Mouse (Mus musculus) lung, embryonic 14.5 days (tissue): ENCODE results near the gene Ociad2. TPM values are rescaled to one million over a fixed set of nuclear protein-coding genes. Genes with fewer than 3 reads are reported as not detected.
A peak's percentile ranks its signal among the peaks of the same experiment; 100 is the strongest.

Experiments used
- ATAC-seq: fragments of 200-750 bp; cut with Nextera tagmentation; 2 replicates; pipeline ENCODE4 v1.8.0; 2017; ENCODE audit warnings: mild to moderate bottlenecking, moderate TSS enrichment, moderate library complexity; ENCODE audit not compliant: insufficient read depth
- DNase-seq: peaks from one replicate; pipeline ENCODE4 v3.0.0-alpha.2; 2015
- H3K27ac ChIP-seq: fragments of 300-500 bp; sonication (generic); 2 replicates; pipeline ENCODE4 v1.5.1; 2014; ENCODE audit warnings: low read depth, mild to moderate bottlenecking, moderate library complexity
- H3K27me3 ChIP-seq: fragments of 300-500 bp; sonication (generic); 2 replicates; pipeline ENCODE4 v1.6.1; 2014; ENCODE audit warnings: low read length, control low read depth; ENCODE audit not compliant: insufficient read depth
- H3K36me3 ChIP-seq: fragments of 300-500 bp; sonication (generic); 2 replicates; pipeline ENCODE4 v1.6.1; 2014; ENCODE audit warnings: control low read depth; ENCODE audit not compliant: insufficient read depth
- H3K4me1 ChIP-seq: fragments of 300-500 bp; sonication (generic); 2 replicates; pipeline ENCODE4 v1.6.1; 2014; ENCODE audit warnings: antibody characterized with exemption, control low read depth; ENCODE audit not compliant: insufficient read depth
- H3K4me2 ChIP-seq: fragments of 300-500 bp; sonication (generic); 2 replicates; pipeline ENCODE4 v1.6.1; 2014; ENCODE audit warnings: mild to moderate bottlenecking
- H3K4me3 ChIP-seq: fragments of 300-500 bp; sonication (generic); 2 replicates; pipeline ENCODE4 v1.5.1; 2014; ENCODE audit warnings: low read depth, low read length
- H3K9ac ChIP-seq: fragments of 300-500 bp; sonication (generic); 2 replicates; pipeline ENCODE4 v1.6.1; 2014
- H3K9me3 ChIP-seq: fragments of 300-500 bp; sonication (generic); 2 replicates; pipeline ENCODE4 v1.6.1; 2016; ENCODE audit warnings: low read depth, low read length, control low read depth
- CTCF ChIP-seq: IDR thresholded peaks from 2 replicates; pipeline ENCODE4 v1.5.1; 2016; ENCODE audit warnings: antibody characterized with exemption, low read depth
- WGBS: fragments of 180-500 bp; shearing (Covaris S2); extraction: QIAGEN DNeasy Blood & Tissue Kit; methylation state at CpG from one replicate; pipeline ENCODE4 v1.1.7; 2014; 5-methylcytosine and 5-hydroxymethylcytosine counted together
- polyA plus RNA-seq: library from polyadenylated mRNA; unstranded; fragments of >200 nt; fragmentation: Nextera tagmentation; extraction: Ambion mirVana; gene quantifications from 2 replicates; pipeline ENCODE4 v1.2.1, GENCODE M21; 2014

Ociad2 gene
- polyA plus RNA-seq, 1 experiment from 2014 or later: 29.3 TPM

GRCm38 (mm10) chr5:73364107-73364864 lies 23.5 kb upstream of the Ociad2 start:
- no peak for TF ChIP-seq CTCF
- H3K4me2 ChIP-seq: no peak overlapping the region
- H3K4me1 ChIP-seq: no peaks in the 10 kb centered on the region
- H3K27ac ChIP-seq: no peak overlapping the region
- 0 out of 2 replicates have a peak, but pooled peaks cover 4% of the 10 kb centered on the region for H3K27me3 ChIP-seq
- no peak overlapping the region for H3K9ac ChIP-seq
- no peaks in the 10 kb centered on the region for H3K9me3 ChIP-seq
- DNase-seq (no peak), ATAC-seq (no peak)
- no peak overlapping the region for H3K4me3 ChIP-seq
- 83% methylated on average over 2 of the region's 2 CpGs for WGBS
- no peaks in the 10 kb centered on the region for H3K36me3 ChIP-seq

GRCm38 (mm10) chr5:73362791-73363190 lies 22.0 kb upstream of the Ociad2 start:
- DNase-seq: no peak
- 87% methylated on average over 5 of the region's 5 CpGs for WGBS

GRCm38 (mm10) chr5:73362338-73362737 lies 21.5 kb upstream of the Ociad2 start:
- H3K36me3 ChIP-seq: no peaks in the 10 kb centered on the region
- H3K9me3 ChIP-seq: no peaks in the 10 kb centered on the region
- WGBS: 83% methylated on average over 7 of the region's 7 CpGs
- H3K9ac ChIP-seq: no peak overlapping the region
- DNase-seq: no peak
- no peak for ATAC-seq
- no peak overlapping the region for H3K4me3 ChIP-seq
- H3K4me1 ChIP-seq: no peaks in the 10 kb centered on the region
- no peak overlapping the region for H3K27ac ChIP-seq
- H3K27me3 ChIP-seq: 0 out of 2 replicates have a peak, but pooled peaks cover 4% of the 10 kb centered on the region
- TF ChIP-seq CTCF: no peak
- no peak overlapping the region for H3K4me2 ChIP-seq

More at GRCm38 (mm10) chr5:73362791-73363190, 22.0 kb upstream of the Ociad2 start:
- 0 out of 2 replicates have a peak, but pooled peaks cover 4% of the 10 kb centered on the region for H3K27me3 ChIP-seq
- no peaks in the 10 kb centered on the region for H3K4me1 ChIP-seq
- no peak for ATAC-seq
- no peaks in the 10 kb centered on the region for H3K9me3 ChIP-seq
- H3K36me3 ChIP-seq: no peaks in the 10 kb centered on the region
- no peak overlapping the region for H3K4me2 ChIP-seq
- H3K27ac ChIP-seq: no peak overlapping the region
- no peak overlapping the region for H3K4me3 ChIP-seq
- H3K9ac ChIP-seq: no peak overlapping the region
- no peak for TF ChIP-seq CTCF

GRCm38 (mm10) chr5:73360240-73360639 lies 19.4 kb upstream of the Ociad2 start:
- Histone ChIP-seq H3K27ac (no peak overlapping the region), H3K4me2 (peak overlapping the region; percentile 43), H3K9me3 (no peaks in the 10 kb centered on the region), H3K4me1 (no peaks in the 10 kb centered on the region), H3K36me3 (no peaks in the 10 kb centered on the region), H3K9ac (no peak overlapping the region), H3K27me3 (0 out of 2 replicates have a peak, but pooled peaks cover 4% of the 10 kb centered on the region), H3K4me3 (no peak overlapping the region)
- TF ChIP-seq CTCF: no peak
- DNase-seq (no peak), ATAC-seq (no peak)
- 22% methylated on average over 12 of the region's 12 CpGs for WGBS

GRCm38 (mm10) chr5:73359752-73360141 lies 18.9 kb upstream of the Ociad2 start:
- Histone ChIP-seq H3K9ac (no peak overlapping the region), H3K36me3 (no peaks in the 10 kb centered on the region), H3K4me1 (no peaks in the 10 kb centered on the region), H3K4me3 (no peak overlapping the region), H3K9me3 (no peaks in the 10 kb centered on the region), H3K4me2 (peak overlapping the region; percentile 43), H3K27ac (no peak overlapping the region), H3K27me3 (0 out of 2 replicates have a peak, but pooled peaks cover 4% of the 10 kb centered on the region)
- DNase-seq: no peak
- 35% methylated on average over 12 of the region's 12 CpGs for WGBS
- TF ChIP-seq CTCF: no peak
- ATAC-seq: no peak

- no peak overlapping the region for H3K9ac ChIP-seq
- H3K27ac ChIP-seq: no peak overlapping the region
- H3K27me3 ChIP-seq: 0 out of 2 replicates have a peak, but pooled peaks cover 4% of the 10 kb centered on the region
- no peak for DNase-seq
- no peaks in the 10 kb centered on the region for H3K9me3 ChIP-seq
- TF ChIP-seq CTCF: no peak
- H3K4me2 ChIP-seq: peak overlapping the region; percentile 43; the same call in 1 of the 2 replicates
- no peaks in the 10 kb centered on the region for H3K4me1 ChIP-seq
- ATAC-seq: no peak
- H3K4me3 ChIP-seq: no peak overlapping the region
- whole genome bisulfite sequencing: 70% methylated on average over 6 of the region's 6 CpGs
- no peaks in the 10 kb centered on the region for H3K36me3 ChIP-seq
These were observed 18.4 kb upstream of the Ociad2 start for GRCm38 (mm10) chr5:73359134-73359751.

- 66% methylated on average over 5 of the region's 5 CpGs for WGBS
These were observed 14.6 kb upstream of the Ociad2 start for GRCm38 (mm10) chr5:73355393-73355792.

More at GRCm38 (mm10) chr5:73355393-73355792, 14.6 kb upstream of the Ociad2 start:
- Histone ChIP-seq H3K9me3 (no peaks in the 10 kb centered on the region), H3K4me2 (no peak overlapping the region), H3K4me3 (no peak overlapping the region), H3K36me3 (no peaks in the 10 kb centered on the region), H3K4me1 (no peaks in the 10 kb centered on the region), H3K9ac (no peak overlapping the region), H3K27me3 (0 out of 2 replicates have a peak, but pooled peaks cover 4% of the 10 kb centered on the region), H3K27ac (no peak overlapping the region)
- ATAC-seq: no peak
- DNase-seq: no peak
- no peak for TF ChIP-seq CTCF
